Mouse (Mus musculus) heart, adult 2 months (tissue): ENCODE results near the gene Ms4a18. TPM values are rescaled to one million over a fixed set of nuclear protein-coding genes. Genes with fewer than 3 reads are reported as not detected.

Source experiments
- DNase-seq, 2 experiments: peaks; one replicate each; pipeline ENCODE4 v3.0.0; 2021
- H3K27ac ChIP-seq: fragments of 200-600 bp; 2 replicates; pipeline ENCODE4 v1.8.1; 2022
- H3K27me3 ChIP-seq: fragments of 200-500 bp; 2 replicates; pipeline ENCODE4 v1.6.1; 2012; ENCODE audit warnings: mild to moderate bottlenecking, low read length, inconsistent platforms, mixed read lengths; ENCODE audit not compliant: control insufficient read depth, insufficient read depth
- H3K36me3 ChIP-seq: fragments of 200-500 bp; 2 replicates; pipeline ENCODE4 v1.6.1; 2012; ENCODE audit warnings: low read length, inconsistent platforms; ENCODE audit not compliant: control insufficient read depth, insufficient read depth
- H3K4me1 ChIP-seq: fragments of 200-500 bp; 2 replicates; pipeline ENCODE4 v1.6.1; 2011; ENCODE audit warnings: low read length; ENCODE audit not compliant: control insufficient read depth, insufficient read depth
- H3K4me3 ChIP-seq: fragments of 200-600 bp; 2 replicates; pipeline ENCODE4 v1.8.1; 2022
- H3K79me2 ChIP-seq: fragments of 200-500 bp; replicated peaks from 2 replicates; pipeline ENCODE4 v1.6.1; 2012; ENCODE audit warnings: mild to moderate bottlenecking, inconsistent platforms, low read length, moderate library complexity, mixed read lengths; ENCODE audit not compliant: control insufficient read depth, insufficient read depth
- H3K9ac ChIP-seq: fragments of 200-500 bp; 2 replicates; pipeline ENCODE4 v1.6.1; 2012; ENCODE audit warnings: low read depth, mild to moderate bottlenecking, control low read depth, inconsistent platforms, low read length, mixed read lengths
- CTCF ChIP-seq: fragments of 200-600 bp; IDR thresholded peaks from 2 replicates; pipeline ENCODE4 v1.8.1; 2022; ENCODE audit warnings: antibody characterized with exemption, mild to moderate bottlenecking, moderate library complexity
- EP300 ChIP-seq: fragments of 200-500 bp; IDR thresholded peaks from 2 replicates; pipeline ENCODE4 v1.6.1; 2011; ENCODE audit warnings: low read depth, low read length, control low read depth; ENCODE audit not compliant: insufficient read depth
- POLR2A ChIP-seq: fragments of 200-500 bp; IDR thresholded peaks from 2 replicates; pipeline ENCODE4 v1.6.1; 2011; ENCODE audit warnings: mild to moderate bottlenecking, low read depth, low read length, control low read depth; ENCODE audit not compliant: insufficient read depth
- WGBS: fragments of 180-500 bp; shearing (Covaris S2); methylation state at CpG from one replicate; pipeline ENCODE4 v1.1.7; 2018; 5-methylcytosine and 5-hydroxymethylcytosine counted together
- intact Hi-C: fragments of 180-260 bp; cut with DNase I; formaldehyde crosslinking; loops from one replicate; pipeline ENCODE4 v1.15.1; 2025
- polyA plus RNA-seq: library from polyadenylated mRNA; depleted of rRNA; stranded (reverse); fragments of >200 nt; gene quantifications from 2 replicates; pipeline ENCODE4 v1.2.3, GENCODE M21; 2012
- total RNA-seq, 2 experiments: library from RNA; stranded (reverse); gene quantifications; 2 replicates each; pipeline ENCODE4 v1.2.3; 2021

Ms4a18 gene
- total and polyA plus RNA-seq, 3 experiments, result not detected

GRCm38 (mm10) chr19:11044671-11044995, 26.8 kb upstream of the Ms4a18 start:
- intact Hi-C loops, result no loop called here
- Histone ChIP-seq H3K79me2 (no peaks in the 10 kb centered on the region), H3K4me1 (peaks cover 9% of the 10 kb centered on the region), H3K27me3 (no peaks in the 10 kb centered on the region), H3K4me3 (peak overlapping the region; percentile 32), H3K9ac (peak overlapping the region; percentile 14; the same call in 1 of the 2 replicates), H3K36me3 (peaks cover 12% of the 10 kb centered on the region), H3K27ac (peak overlapping the region; percentile 73)
- no peak for DNase-seq
- WGBS, result 12% methylated on average over 5 of the region's 5 CpGs
- TF ChIP-seq POLR2A (no peak), EP300 (no peak), CTCF (no peak)

- no peaks in the 10 kb centered on the region; the same call in 1 of the 2 replicates for H3K36me3 ChIP-seq
- intact Hi-C loops, result no loop called here
- no peak for TF ChIP-seq CTCF
- no peak for TF ChIP-seq EP300
Measured at GRCm38 (mm10) chr19:11037570-11037969, 19.7 kb upstream of the Ms4a18 start.

GRCm38 (mm10) chr19:11022382-11022781, 4.6 kb upstream of the Ms4a18 start:
- TF ChIP-seq POLR2A (no peak), EP300 (no peak), CTCF (no peak)
- no peak overlapping the region for H3K9ac ChIP-seq
- H3K79me2 ChIP-seq, result no peaks in the 10 kb centered on the region
- intact Hi-C loops, result no loop called here
- no peak for DNase-seq
- H3K4me3 ChIP-seq, result no peak overlapping the region
- H3K36me3 ChIP-seq, result no peaks in the 10 kb centered on the region
- peaks cover 2% of the 10 kb centered on the region for H3K4me1 ChIP-seq
- no peaks in the 10 kb centered on the region for H3K27me3 ChIP-seq
- no peak overlapping the region for H3K27ac ChIP-seq

More at GRCm38 (mm10) chr19:11037570-11037969, 19.7 kb upstream of the Ms4a18 start:
- Histone ChIP-seq H3K79me2 (no peaks in the 10 kb centered on the region), H3K4me3 (no peak overlapping the region), H3K4me1 (no peaks in the 10 kb centered on the region), H3K9ac (no peak overlapping the region), H3K27ac (no peak overlapping the region), H3K27me3 (no peaks in the 10 kb centered on the region)
- DNase-seq, result no peak

GRCm38 (mm10) chr19:11017251-11017650, 580 bp downstream of the Ms4a18 start:
- intact Hi-C loops, result no loop called here
- DNase-seq, result peak in 1 of 2 experiments; percentile 14
- Histone ChIP-seq H3K4me1 (peaks cover 2% of the 10 kb centered on the region), H3K27me3 (no peaks in the 10 kb centered on the region), H3K4me3 (no peak overlapping the region), H3K27ac (no peak overlapping the region), H3K9ac (no peak overlapping the region), H3K36me3 (no peaks in the 10 kb centered on the region), H3K79me2 (no peaks in the 10 kb centered on the region)
- 28% methylated on average over 2 of the region's 2 CpGs for WGBS
- TF ChIP-seq CTCF (no peak), EP300 (no peak), POLR2A (no peak)

- Histone ChIP-seq H3K9ac (no peak overlapping the region), H3K79me2 (no peaks in the 10 kb centered on the region), H3K4me1 (peaks cover 2% of the 10 kb centered on the region), H3K36me3 (no peaks in the 10 kb centered on the region), H3K27me3 (no peaks in the 10 kb centered on the region), H3K4me3 (no peak overlapping the region), H3K27ac (no peak overlapping the region)
- no peak for DNase-seq
- TF ChIP-seq CTCF (no peak), EP300 (no peak), POLR2A (no peak)
- intact Hi-C loops, result no loop called here
- WGBS, result 89% methylated on average over 1 of the region's 1 CpGs
Measured at GRCm38 (mm10) chr19:11015998-11016397, 1.8 kb downstream of the Ms4a18 start.

- TF ChIP-seq POLR2A (no peak), CTCF (no peak)
- H3K9ac ChIP-seq, result no peak overlapping the region
- H3K36me3 ChIP-seq, result no peaks in the 10 kb centered on the region
- no peak overlapping the region for H3K27ac ChIP-seq
- H3K4me1 ChIP-seq, result peaks cover 2% of the 10 kb centered on the region
- H3K79me2 ChIP-seq, result no peaks in the 10 kb centered on the region
- intact Hi-C loops, result no loop called here
- no peak overlapping the region for H3K4me3 ChIP-seq
- H3K27me3 ChIP-seq, result no peaks in the 10 kb centered on the region
- no peak for DNase-seq
Measured at GRCm38 (mm10) chr19:11015468-11015867, 2.4 kb downstream of the Ms4a18 start.

- no peak within 1 kb of the TSS for H3K9ac ChIP-seq
- H3K4me1 ChIP-seq, result no peaks in the 10 kb centered on the region
- no peaks in the 10 kb centered on the region for H3K27me3 ChIP-seq
- no peaks in the 10 kb centered on the region for H3K36me3 ChIP-seq
- no peaks in the 10 kb centered on the region for H3K79me2 ChIP-seq
- no peak for DNase-seq
- 87% methylated on average over 7 of the region's 7 CpGs for WGBS
- intact Hi-C loops, result no loop called here
- no peak within 1 kb of the TSS for H3K27ac ChIP-seq
- TF ChIP-seq POLR2A (no peak), EP300 (no peak), CTCF (no peak)
- H3K4me3 ChIP-seq, result no peak within 1 kb of the TSS
Measured at GRCm38 (mm10) chr19:10993150-10993549, 24.7 kb downstream of the Ms4a18 start, which contains the start of gene Ms4a15. Gene Ms4a15 (minus strand): TSS chr19:10993250.
